Mouse (Mus musculus) embryonic facial prominence, embryonic 10.5 days (tissue): ENCODE data around the gene Dock10. TPM values are rescaled to one million over a fixed set of nuclear protein-coding genes. Genes with fewer than 3 reads are reported as not detected.
A peak's percentile ranks its signal among the peaks of the same experiment; 100 is the strongest.

Experiments used
- DNase-seq: peaks from one replicate; pipeline ENCODE4 v3.0.0-alpha.2; 2017; ENCODE audit warnings: low spot score
- H3K27ac ChIP-seq: fragments of 300-500 bp; sonication (generic); replicated peaks from 2 replicates; pipeline ENCODE4 v1.5.1; 2016; ENCODE audit warnings: mild to moderate bottlenecking
- H3K27me3 ChIP-seq: fragments of 300-500 bp; sonication (generic); replicated peaks from 2 replicates; pipeline ENCODE4 v1.6.1; 2016; ENCODE audit warnings: low read depth, mild to moderate bottlenecking; ENCODE audit not compliant: poor library complexity, severe bottlenecking
- H3K36me3 ChIP-seq: fragments of 300-500 bp; sonication (generic); replicated peaks from 2 replicates; pipeline ENCODE4 v1.6.1; 2016; ENCODE audit warnings: mild to moderate bottlenecking, moderate library complexity
- H3K4me1 ChIP-seq: fragments of 300-500 bp; sonication (generic); 2 replicates; pipeline ENCODE4 v1.6.1; 2016
- H3K4me3 ChIP-seq: fragments of 300-500 bp; sonication (generic); 2 replicates; pipeline ENCODE4 v1.5.1; 2016; ENCODE audit warnings: mild to moderate bottlenecking, moderate library complexity
- H3K9me3 ChIP-seq: fragments of 300-500 bp; sonication (generic); 2 replicates; pipeline ENCODE4 v1.6.1; 2016; ENCODE audit warnings: mild to moderate bottlenecking
- WGBS: fragments of 180-500 bp; shearing (Covaris S2); methylation state at CpG from one replicate; pipeline ENCODE4 v1.1.7; 2016; 5-methylcytosine and 5-hydroxymethylcytosine counted together
- polyA plus RNA-seq: library from polyadenylated mRNA; unstranded; fragments of >200 nt; fragmentation: Nextera tagmentation; extraction: Ambion mirVana; gene quantifications from 2 replicates; pipeline ENCODE4 v1.2.1, GENCODE M21; 2016

The Dock10 gene
- polyA plus RNA-seq, 1 experiment from 2014 or later = 3.2 TPM

- DNase-seq = no peak
- no peaks in the 10 kb centered on the region for H3K4me1 ChIP-seq
- no peaks in the 10 kb centered on the region for H3K27me3 ChIP-seq
- 87% methylated on average over 5 of the region's 5 CpGs for WGBS
- no peaks in the 10 kb centered on the region for H3K36me3 ChIP-seq
- H3K9me3 ChIP-seq = no peaks in the 10 kb centered on the region
- no peak overlapping the region for H3K4me3 ChIP-seq
- no peak overlapping the region for H3K27ac ChIP-seq
Observed at GRCm38 (mm10) chr1:80616671-80617070, 141.7 kb downstream of the Dock10 start.

- Histone ChIP-seq H3K4me1 (no peaks in the 10 kb centered on the region), H3K27me3 (no peaks in the 10 kb centered on the region), H3K27ac (no peak overlapping the region), H3K9me3 (no peaks in the 10 kb centered on the region), H3K4me3 (no peak overlapping the region), H3K36me3 (no peaks in the 10 kb centered on the region)
- 95% methylated on average over 5 of the region's 5 CpGs for WGBS
- no peak for DNase-seq
Observed at GRCm38 (mm10) chr1:80614750-80615149, 143.6 kb downstream of the Dock10 start.

GRCm38 (mm10) chr1:80613395-80614011 is 144.8 kb downstream of the Dock10 start:
- no peak overlapping the region for H3K4me3 ChIP-seq
- WGBS = 80% methylated on average over 4 of the region's 4 CpGs
- H3K36me3 ChIP-seq = no peaks in the 10 kb centered on the region
- no peak for DNase-seq
- no peak overlapping the region for H3K27ac ChIP-seq
- no peaks in the 10 kb centered on the region for H3K27me3 ChIP-seq
- H3K4me1 ChIP-seq = no peaks in the 10 kb centered on the region
- no peaks in the 10 kb centered on the region for H3K9me3 ChIP-seq

- H3K27ac ChIP-seq = no peak overlapping the region
- H3K36me3 ChIP-seq = no peaks in the 10 kb centered on the region
- 69% methylated on average over 4 of the region's 4 CpGs for WGBS
- H3K9me3 ChIP-seq = no peaks in the 10 kb centered on the region
- no peak overlapping the region for H3K4me3 ChIP-seq
- no peaks in the 10 kb centered on the region for H3K4me1 ChIP-seq
- no peak for DNase-seq
- H3K27me3 ChIP-seq = no peaks in the 10 kb centered on the region
Observed at GRCm38 (mm10) chr1:80607546-80607945, 150.8 kb downstream of the Dock10 start.

- DNase-seq = no peak
- no peak overlapping the region for H3K4me3 ChIP-seq
- H3K27ac ChIP-seq = no peak overlapping the region
- no peaks in the 10 kb centered on the region for H3K27me3 ChIP-seq
- H3K36me3 ChIP-seq = no peaks in the 10 kb centered on the region
- WGBS = 58% methylated on average over 8 of the region's 8 CpGs
- H3K9me3 ChIP-seq = no peaks in the 10 kb centered on the region
- H3K4me1 ChIP-seq = no peaks in the 10 kb centered on the region
Observed at GRCm38 (mm10) chr1:80606131-80606754, 152.1 kb downstream of the Dock10 start.

- H3K27me3 ChIP-seq = no peaks in the 10 kb centered on the region
- DNase-seq = no peak
- no peak overlapping the region for H3K27ac ChIP-seq
- no peak overlapping the region for H3K4me3 ChIP-seq
- no peaks in the 10 kb centered on the region for H3K9me3 ChIP-seq
- H3K4me1 ChIP-seq = no peaks in the 10 kb centered on the region
- no peaks in the 10 kb centered on the region for H3K36me3 ChIP-seq
- 80% methylated on average over 2 of the region's 2 CpGs for WGBS
Observed at GRCm38 (mm10) chr1:80604332-80604731, 154.0 kb downstream of the Dock10 start.

GRCm38 (mm10) chr1:80603081-80603480 is 155.2 kb downstream of the Dock10 start:
- Histone ChIP-seq H3K4me1 (no peaks in the 10 kb centered on the region), H3K27ac (no peak overlapping the region)
- 89% methylated on average over 2 of the region's 2 CpGs for WGBS

GRCm38 (mm10) chr1:80583281-80583680 is 175.0 kb downstream of the Dock10 start:
- no peaks in the 10 kb centered on the region for H3K36me3 ChIP-seq
- H3K4me3 ChIP-seq = no peak overlapping the region
- H3K27me3 ChIP-seq = no peaks in the 10 kb centered on the region
- no peak overlapping the region for H3K27ac ChIP-seq
- H3K9me3 ChIP-seq = no peaks in the 10 kb centered on the region
- WGBS = 84% methylated on average over 5 of the region's 5 CpGs
- DNase-seq = no peak
- no peaks in the 10 kb centered on the region for H3K4me1 ChIP-seq

More at GRCm38 (mm10) chr1:80603081-80603480, 155.2 kb downstream of the Dock10 start:
- Histone ChIP-seq H3K9me3 (no peaks in the 10 kb centered on the region), H3K4me3 (no peak overlapping the region), H3K27me3 (no peaks in the 10 kb centered on the region), H3K36me3 (no peaks in the 10 kb centered on the region)
- DNase-seq = no peak

- H3K27ac ChIP-seq = no peak overlapping the region
- H3K9me3 ChIP-seq = no peaks in the 10 kb centered on the region
- no peak for DNase-seq
- H3K4me1 ChIP-seq = no peaks in the 10 kb centered on the region
- H3K27me3 ChIP-seq = no peaks in the 10 kb centered on the region
- no peaks in the 10 kb centered on the region for H3K36me3 ChIP-seq
- no peak overlapping the region for H3K4me3 ChIP-seq
- WGBS = 91% methylated on average over 3 of the region's 3 CpGs
Observed at GRCm38 (mm10) chr1:80582186-80582585, 176.1 kb downstream of the Dock10 start.

- peak; percentile 30 for DNase-seq
- Histone ChIP-seq H3K36me3 (no peaks in the 10 kb centered on the region), H3K9me3 (no peaks in the 10 kb centered on the region), H3K4me3 (no peak overlapping the region), H3K27me3 (no peaks in the 10 kb centered on the region), H3K27ac (no peak overlapping the region), H3K4me1 (no peaks in the 10 kb centered on the region)
- 83% methylated on average over 2 of the region's 2 CpGs for WGBS
Observed at GRCm38 (mm10) chr1:80576898-80577297, 181.4 kb downstream of the Dock10 start.

- H3K27ac ChIP-seq = no peak overlapping the region
- H3K36me3 ChIP-seq = no peaks in the 10 kb centered on the region
- H3K4me1 ChIP-seq = no peaks in the 10 kb centered on the region
- no peak for DNase-seq
- no peaks in the 10 kb centered on the region for H3K9me3 ChIP-seq
- H3K4me3 ChIP-seq = no peak overlapping the region
- no peaks in the 10 kb centered on the region for H3K27me3 ChIP-seq
- 97% methylated on average over 1 of the region's 1 CpGs for WGBS
Observed at GRCm38 (mm10) chr1:80556446-80556845, 201.9 kb downstream of the Dock10 start.

- Histone ChIP-seq H3K27ac (no peak overlapping the region), H3K9me3 (no peaks in the 10 kb centered on the region), H3K4me3 (no peak overlapping the region), H3K36me3 (no peaks in the 10 kb centered on the region), H3K4me1 (no peaks in the 10 kb centered on the region), H3K27me3 (no peaks in the 10 kb centered on the region)
- 90% methylated on average over 3 of the region's 3 CpGs for WGBS
- DNase-seq = no peak
Observed at GRCm38 (mm10) chr1:80541522-80541921, 216.8 kb downstream of the Dock10 start.

- Histone ChIP-seq H3K27ac (no peak overlapping the region), H3K27me3 (no peaks in the 10 kb centered on the region), H3K9me3 (no peaks in the 10 kb centered on the region), H3K4me3 (no peak overlapping the region), H3K36me3 (no peaks in the 10 kb centered on the region), H3K4me1 (peaks cover 3% of the 10 kb centered on the region; the same call in 1 of the 2 replicates)
- DNase-seq = no peak
- 68% methylated on average over 5 of the region's 5 CpGs for WGBS
Observed at GRCm38 (mm10) chr1:80522197-80522596, 236.1 kb downstream of the Dock10 start.
